Mouse (Mus musculus): Measurements from ENCODE around the gene Tob2. TPM values are rescaled to one million over a fixed set of nuclear protein-coding genes. Genes with fewer than 3 reads are reported as not detected.

The Tob2 gene
- total RNA-seq, 2 experiments from 2014 or later: 26.4 to 37.6 TPM

DNA sequence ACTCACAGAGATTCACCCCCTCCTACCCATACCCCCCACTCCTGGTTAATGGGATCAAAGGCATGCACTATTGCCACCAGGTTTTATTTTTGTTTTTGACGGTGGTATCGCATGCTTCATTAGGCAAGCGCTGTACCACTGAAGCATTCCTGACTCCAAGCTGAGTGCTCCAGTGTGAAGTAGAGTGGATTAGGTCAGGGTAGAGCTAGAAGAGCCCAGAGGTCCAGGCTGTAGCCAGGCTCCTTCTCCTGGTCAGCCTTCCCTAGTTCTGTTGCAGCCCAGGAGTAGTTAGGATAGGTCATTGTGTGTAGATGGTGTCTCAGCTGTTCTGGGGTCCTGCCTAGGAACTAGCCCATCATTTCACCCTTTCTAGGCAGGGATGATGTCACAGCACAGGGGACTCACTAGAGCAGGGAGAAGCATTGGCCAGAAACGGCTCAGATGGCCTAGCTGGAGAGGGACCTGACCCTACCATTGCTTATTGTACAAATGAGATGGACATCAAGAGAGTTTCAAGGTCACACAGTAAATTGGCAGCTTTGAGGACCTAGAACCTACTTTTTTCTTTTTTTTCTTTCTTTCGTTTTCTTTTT is 13.5 kb downstream of the Tob2 start:
- intact Hi-C loops (cut with DNase I): no loop called here
- DNase-seq (ENCODE audit: low spot score in 2 of 2): no peak

DNA sequence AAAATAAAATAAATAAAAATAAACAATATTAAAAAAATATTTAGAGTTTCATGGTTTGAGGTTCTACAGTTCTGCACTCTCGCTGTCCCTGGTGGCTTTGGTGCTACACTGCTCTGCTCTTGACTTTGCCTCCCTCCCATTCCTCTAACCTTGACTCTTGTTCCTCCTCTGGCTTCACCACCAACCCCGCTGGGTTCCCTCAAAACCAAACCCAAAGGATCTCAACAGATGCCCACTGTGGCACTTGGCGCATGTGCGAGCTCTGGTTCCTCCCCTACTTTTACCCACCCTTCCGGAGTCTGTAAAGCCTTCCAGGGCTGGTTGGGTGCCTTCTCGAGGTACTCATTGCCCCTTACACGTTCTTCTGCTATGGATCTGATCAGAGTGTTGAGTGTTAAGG is 16.3 kb downstream of the Tob2 start:
- intact Hi-C loops (cut with DNase I): no loop called here
- DNase-seq (ENCODE audit: low spot score in 2 of 2): no peak

DNA sequence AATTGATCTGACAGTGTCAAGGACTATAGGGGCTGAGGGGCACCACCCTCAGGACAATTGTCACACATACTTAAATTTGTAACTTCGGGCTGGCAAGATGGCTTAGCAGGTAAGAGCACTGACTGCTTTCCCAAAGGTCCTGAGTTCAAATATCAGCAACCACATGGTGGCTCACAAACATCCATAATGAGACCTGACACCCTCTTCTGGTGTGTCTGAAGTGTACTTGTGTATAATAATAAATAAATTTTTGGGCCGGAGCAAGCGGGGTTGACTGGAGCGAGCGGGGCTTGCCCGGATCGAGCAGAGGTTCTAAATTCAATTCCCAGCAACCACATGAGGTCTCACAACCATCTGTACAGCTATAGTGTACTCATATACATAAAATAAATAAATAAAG is 18.3 kb downstream of the Tob2 start:
- no peak for DNase-seq (ENCODE audit: low spot score in 2 of 2)
- intact Hi-C loops (cut with DNase I): no loop called here

DNA sequence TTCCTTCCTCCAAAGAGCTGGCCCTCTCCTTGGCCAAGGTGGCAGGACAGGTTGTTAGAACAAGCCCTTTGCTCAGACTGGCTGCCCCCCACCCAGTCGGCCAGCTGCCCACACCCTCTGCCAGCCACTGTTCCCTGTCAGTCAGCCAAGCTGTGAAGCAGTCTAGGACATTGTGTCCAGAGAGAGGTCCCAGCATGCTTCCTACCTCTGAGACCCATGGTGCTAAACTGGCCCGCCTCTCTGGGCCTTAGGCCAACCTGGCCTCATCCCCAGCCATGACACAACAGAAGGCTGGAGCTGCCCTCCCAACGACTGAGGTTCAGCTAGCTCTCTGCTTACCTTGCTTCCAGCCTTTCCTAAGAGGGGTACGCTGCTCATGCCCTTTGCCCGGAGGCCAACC is 19.0 kb downstream of the Tob2 start:
- DNase-seq (ENCODE audit: low spot score in 2 of 2): peak; percentile 69 to 78
- intact Hi-C loops (cut with DNase I): no loop called here

DNA sequence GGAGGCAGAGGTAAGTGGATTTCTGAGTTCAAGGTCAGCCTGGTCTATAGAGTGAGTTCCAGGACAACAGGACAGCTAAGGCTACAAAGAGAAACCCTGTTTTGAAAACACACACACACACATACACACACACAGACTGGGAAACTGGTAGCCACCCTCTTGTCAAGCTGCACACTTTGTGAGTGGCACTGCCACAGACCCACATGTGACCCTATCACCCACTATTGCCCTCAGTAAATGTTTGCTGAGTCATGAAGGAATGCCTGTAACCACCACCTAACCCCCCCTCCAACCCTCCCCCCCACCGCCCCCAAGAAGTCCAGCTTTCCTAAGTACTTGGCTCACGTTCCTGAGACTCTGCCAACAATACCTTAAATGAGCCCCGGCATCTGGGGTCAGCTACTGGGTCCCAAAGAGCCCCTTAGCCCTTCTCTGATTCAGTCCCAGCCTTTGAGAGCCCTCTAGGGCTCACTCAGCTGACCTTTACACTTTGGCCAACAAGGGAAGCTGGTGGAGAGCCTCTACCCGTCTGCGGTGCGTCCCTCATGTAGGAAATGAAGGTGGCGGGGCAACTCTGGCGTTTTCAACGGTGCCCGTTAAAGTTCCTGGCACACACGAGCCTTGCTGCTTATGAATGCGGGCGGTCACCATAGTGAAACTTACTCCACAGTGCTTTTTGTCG is 19.9 kb downstream of the Tob2 start:
- intact Hi-C loops (cut with DNase I): no loop called here
- DNase-seq (ENCODE audit: low spot score in 2 of 2): no peak

DNA sequence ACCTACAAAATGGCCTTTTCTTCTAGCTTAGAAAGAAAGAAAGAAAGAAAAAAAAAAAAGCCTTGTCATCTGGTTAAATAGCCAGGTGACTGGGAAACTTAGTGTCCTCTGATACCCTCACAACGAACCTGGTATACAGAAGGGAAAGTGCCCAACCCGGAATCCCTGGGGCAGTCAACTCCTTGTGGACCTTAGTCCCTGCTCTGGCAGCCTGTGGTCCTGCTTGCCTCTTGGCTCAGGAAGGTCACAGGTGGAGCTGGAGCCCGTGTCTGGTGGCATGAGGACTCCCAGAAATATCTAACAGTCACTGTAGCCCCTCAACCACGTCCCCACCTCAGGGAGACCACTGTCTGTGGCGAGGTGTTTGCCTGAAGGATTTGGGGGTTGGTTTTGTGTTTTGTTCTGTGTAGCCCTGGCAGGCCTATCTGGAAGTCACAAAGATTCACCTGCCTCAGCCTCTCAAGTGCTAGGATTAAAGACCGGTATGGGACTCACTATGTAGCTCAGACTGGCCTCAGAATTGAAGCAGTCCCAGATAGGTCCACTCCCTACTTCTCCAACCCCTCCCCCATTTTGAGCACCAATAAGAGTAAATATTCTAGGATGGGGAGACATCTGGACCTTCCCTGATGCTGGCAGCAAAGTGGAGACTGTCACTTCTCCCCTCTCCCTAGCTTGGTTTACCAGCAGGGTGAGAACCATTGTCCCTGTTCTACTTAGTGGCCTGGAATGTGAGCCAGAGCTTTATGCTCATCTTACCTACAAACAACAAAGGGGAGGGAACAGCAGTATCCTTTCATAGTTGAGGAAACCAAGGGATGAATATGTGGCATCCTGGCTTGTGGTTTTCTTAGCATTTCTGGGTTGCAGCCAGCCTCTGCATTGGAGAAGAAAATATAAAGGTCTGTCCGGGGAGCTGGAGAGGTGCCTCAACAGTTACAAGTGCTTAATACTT is 21.4 kb downstream of the Tob2 start:
- intact Hi-C loops (cut with DNase I): no loop called here
- DNase-seq (ENCODE audit: low spot score in 2 of 2): no peak

DNA sequence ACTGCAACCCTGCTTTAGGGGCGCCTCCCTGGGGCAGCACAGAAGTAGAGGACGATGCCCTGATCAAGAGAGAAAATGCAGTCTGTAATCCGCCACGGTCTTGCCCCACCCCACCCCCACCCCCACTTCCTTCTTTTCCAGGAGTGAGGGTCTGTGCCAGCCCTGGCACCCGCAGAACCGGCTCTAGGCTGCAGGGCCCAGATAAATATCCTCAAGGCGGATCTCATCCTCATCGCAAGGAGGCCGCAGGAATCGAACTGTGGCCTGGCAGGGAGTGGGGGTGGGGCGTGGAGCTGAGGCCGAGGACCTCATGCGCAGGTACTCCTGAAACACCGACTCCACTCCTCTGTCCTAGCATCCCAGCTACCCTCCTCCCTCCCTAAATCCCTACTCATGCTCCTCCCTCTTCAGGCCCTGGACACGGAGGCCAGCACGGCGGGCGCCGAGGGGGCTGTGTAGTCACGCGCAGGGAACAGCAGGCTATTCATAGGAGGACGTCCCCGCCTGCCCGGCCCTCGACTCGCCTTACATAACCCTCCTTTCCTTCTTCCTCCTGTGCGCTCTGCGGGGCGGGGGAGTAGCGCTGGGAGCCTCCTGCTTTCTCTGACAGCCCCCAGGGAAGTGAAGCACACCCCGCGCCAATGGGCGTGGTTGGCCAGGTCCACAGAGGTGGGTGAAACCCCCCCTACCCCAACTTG is 22.3 kb downstream of the Tob2 start:
- DNase-seq (ENCODE audit: low spot score in 2 of 2): peak; percentile 91 to 92
- intact Hi-C loops (cut with DNase I): no loop called here

DNA sequence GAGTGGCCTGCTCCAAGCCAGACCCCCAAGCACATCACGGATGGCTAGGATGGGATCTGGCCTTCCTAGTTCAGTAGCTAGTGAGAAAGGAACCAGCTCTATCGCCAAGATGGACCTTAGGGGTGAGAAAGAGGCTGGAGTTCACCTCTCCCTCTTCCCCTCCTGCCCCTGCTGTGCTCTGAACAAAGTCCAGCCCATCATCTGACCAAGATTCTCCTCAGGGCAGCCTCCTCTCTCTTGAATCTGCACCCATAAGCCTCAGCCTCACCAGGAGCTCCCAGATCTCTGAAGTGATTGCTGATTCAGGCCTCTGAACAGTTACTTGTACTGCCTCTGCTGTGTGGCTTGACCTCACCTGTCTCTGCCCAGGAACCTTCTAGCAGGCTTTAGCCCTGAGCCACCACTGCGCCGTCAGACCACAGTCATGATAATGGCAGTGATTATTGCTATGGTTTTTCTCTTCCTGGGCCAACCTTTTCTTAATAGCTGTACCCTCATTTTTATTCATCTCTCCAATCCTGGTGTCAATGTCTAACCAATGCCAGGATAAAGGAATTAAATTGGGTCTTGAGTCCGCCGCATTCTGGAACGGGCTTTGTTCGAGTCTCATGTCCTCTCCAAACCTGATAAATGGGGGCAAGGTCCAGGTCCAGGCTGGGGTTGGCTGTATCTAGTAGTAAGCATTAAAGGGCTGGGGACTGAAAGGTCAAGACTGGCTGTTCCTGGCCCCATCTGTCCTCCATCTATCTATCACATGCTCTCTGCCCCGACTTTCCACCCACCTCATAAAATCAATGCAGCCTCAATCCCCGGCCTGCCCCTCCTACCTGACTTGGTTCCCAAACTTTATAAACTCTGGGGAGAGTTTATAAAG is 23.4 kb downstream of the Tob2 start:
- intact Hi-C loops (cut with DNase I): no loop called here

DNA sequence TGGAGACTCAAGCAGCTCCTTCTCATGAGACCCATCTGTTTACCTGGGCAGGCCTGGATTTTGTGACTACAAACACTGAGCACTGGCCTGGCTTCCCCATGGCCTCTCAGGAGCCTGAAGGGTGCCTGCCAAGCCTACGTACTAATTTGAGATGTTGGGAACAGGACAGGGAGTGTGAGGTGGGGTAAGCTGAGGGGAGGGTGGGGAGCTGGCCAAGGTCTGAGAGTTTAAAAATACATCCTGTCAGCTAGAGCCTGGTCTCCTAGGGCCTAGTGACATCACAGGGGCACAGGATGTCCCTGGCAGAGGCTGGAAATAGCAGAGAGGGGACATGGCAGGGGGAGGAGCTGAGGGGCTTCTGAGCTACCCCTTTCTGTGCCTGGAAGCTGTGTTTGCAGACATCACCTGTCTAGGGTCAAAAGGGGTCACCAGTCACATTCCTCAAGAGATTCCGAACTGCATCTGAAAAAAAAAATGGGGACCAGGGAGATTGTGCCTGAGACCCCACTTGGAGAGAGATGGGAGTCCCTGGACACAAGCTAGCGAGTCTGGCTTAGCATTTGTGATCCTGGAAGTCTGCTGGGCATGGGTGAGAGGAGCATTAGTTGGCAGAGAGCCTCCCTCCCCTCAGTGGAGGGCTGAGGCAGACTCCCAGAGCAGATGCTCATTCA is 24.3 kb downstream of the Tob2 start:
- intact Hi-C loops (cut with DNase I): no loop called here
- DNase-seq (ENCODE audit: low spot score in 2 of 2): no peak

More for the DNA sequence above, 23.4 kb downstream of the Tob2 start:
- DNase-seq (ENCODE audit: low spot score in 2 of 2): no peak

DNA sequence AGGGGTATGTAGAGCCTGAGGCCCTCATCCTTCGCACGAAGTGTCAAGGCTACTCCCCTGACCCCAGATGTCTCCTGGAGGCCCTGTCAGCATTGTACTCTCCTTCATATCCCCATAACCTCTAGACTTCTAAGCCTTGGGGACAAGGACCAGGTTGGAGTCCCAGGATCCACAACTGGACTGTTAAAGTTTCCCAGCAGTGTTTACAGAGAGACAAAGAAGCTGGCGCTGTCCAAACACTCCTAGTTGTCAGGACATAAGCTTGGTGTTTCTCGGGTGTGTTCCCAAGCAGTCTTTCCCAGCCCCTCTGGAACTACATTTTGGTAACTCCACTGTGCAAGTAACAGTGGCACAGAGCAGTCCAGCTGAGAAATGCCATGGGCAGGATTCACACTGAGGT is 25.1 kb downstream of the Tob2 start:
- intact Hi-C loops (cut with DNase I): no loop called here
- no peak for DNase-seq (ENCODE audit: low spot score in 2 of 2)

DNA sequence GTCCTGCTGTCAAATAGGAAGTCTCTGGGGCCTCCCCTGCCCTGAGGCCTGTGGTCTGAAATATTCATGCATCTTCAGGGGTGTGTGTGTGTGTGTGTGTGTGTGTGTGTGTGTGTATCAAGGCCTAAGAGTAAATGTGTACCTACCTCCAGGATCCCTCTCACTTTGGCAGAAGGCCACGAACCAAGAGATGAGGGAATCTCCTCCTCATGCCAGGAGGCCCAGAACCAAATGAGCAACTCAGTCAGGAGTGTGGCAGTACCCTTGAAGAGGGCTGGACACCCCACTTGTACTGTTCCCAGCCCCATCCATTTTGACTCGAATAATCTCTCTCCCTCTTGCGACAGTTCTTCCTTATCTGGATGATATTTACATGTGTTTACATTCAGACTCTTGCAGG is 26.4 kb downstream of the Tob2 start:
- intact Hi-C loops (cut with DNase I): no loop called here
- DNase-seq (ENCODE audit: low spot score in 2 of 2): no peak

DNA sequence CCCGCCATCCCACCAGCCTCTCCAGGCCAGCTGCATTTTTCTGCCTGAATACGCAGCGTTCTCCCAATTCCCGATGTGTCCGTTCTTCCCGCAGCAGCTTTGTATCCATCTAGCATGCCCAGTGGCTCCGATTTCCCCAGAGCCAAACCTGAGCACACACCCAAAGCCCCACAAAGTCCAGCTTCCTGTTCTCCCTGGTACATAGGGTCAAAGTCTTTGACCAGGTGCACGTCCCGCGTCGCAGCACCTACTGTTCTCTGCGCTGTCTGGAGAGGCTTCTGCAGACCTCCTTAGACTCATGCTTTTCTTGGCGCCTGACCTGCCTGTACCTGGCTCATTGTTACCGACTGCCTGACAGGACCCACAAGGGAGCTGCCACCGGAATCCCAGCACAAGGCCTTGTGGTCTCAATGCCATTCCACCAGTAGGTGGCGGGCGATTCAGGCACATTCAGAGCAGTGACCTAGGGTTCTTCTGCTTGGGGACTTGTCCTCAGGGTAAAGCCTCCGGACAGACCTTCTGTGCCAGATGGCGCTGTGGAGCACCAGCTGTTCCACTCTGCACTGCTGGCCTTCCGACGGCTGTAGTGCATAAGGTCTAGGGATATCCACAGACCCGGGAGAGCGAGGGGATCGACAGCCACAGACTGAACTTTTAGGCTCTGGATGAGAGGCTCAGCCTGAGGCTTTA is 27.3 kb downstream of the Tob2 start:
- intact Hi-C loops (cut with DNase I): loop anchor here (1.0 to 2.0 kb wide), 2 partner anchors 26 to 74 kb away; no protein-coding TSS in a partner anchor
- peak; percentile 76 to 83 for DNase-seq (ENCODE audit: low spot score in 2 of 2)

DNA sequence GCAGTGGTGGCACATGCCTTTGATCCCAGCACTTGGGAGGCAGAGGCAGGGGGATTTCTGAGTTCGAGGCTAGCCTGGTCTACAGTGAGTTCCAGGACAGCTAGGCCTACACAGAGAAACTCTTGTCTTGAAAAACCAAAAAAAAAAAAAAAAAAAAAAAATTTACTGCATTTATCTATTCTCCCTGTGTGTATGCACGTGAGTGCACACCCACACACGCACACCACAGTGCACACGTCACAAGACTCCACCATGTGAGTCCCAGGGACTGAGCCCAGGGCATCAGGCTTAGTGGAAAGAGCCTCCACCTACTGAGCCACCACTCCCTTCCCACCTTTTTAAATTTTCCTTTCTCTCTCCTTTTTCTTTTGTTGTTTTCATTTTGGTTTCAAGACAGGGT is 28.1 kb downstream of the Tob2 start:
- DNase-seq (ENCODE audit: low spot score in 2 of 2): no peak
- intact Hi-C loops (cut with DNase I): loop anchor here (2.0 kb wide), 1 partner anchor 26 kb away; no protein-coding TSS in a partner anchor

DNA sequence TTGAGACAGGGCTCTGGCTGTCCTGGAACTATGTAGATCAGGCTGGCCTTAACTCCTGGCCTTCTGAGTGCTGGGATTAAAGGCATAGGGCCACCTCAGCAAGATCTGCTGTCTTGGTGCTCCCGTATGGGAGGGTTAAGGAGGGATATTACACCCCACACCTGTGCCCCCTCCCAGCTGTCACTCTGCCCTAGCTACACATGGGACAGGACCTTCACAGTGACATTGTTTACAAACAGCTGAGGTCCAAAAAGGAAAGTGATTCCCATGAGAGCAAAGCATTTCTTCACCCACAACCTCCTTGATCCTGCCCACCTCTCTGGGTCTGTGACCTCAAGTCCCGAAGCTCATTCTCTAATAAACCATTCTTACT is 29.4 kb downstream of the Tob2 start:
- DNase-seq (ENCODE audit: low spot score in 2 of 2): no peak
- intact Hi-C loops (cut with DNase I): no loop called here

DNA sequence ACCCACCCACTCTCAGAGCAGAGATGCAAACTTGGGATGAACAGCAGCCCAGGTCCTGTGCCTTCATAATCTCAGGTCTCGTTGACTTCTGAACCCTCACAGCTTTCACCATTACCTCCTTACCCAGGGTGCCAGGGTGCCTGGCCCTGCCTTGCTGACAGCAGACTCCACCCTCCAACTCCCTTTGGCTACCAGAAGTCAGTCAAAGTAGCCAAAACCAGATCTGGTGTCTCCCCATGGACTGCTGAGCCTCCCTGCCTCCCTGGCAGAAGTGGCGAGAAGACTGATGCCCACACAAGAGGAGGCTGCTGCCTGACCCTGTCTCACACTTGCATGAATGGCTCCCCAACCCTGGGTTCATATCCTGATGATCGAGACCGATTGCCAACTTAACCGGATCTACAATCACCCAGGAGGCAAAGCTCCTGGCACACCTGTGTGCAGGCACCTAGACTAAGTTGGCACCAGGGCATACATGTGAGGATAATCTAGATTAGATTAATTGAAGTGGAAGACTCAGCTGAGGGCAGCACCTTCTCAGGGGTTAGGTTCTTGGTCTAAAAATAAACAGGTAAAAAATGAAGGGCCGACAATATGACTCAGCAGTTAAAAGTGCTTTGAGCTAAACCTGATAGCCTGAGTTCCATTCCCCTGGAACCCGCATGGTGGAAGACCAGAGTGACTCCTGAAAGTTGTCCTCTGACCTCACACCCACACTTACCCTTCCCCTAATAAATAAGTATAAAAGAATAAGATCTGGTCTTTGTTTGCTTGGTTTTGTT is 30.0 kb downstream of the Tob2 start:
- intact Hi-C loops (cut with DNase I): no loop called here

DNA sequence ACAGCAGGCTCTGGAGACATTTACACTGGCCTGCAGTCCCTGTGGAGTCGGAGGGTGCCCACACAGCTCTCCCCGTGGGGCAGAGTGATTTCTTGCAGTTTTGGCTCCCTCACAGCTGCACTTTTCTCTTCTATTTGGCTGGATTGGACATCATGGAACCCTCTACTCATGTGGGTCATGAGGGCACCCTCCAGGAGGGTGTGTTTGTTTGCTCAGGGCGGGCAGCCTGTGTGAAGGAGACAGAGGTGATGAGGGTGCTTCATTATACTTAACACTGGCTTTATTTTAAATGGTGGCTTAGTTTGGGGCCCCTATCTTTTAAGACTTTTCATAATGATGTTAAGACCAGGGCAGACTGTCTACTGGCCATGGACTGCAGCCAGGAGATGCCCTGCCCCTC is 33.8 kb downstream of the Tob2 start:
- no peak for DNase-seq (ENCODE audit: low spot score in 2 of 2)
- intact Hi-C loops (cut with DNase I): no loop called here

More for the DNA sequence above, 30.0 kb downstream of the Tob2 start:
- no peak for DNase-seq (ENCODE audit: low spot score in 2 of 2)

DNA sequence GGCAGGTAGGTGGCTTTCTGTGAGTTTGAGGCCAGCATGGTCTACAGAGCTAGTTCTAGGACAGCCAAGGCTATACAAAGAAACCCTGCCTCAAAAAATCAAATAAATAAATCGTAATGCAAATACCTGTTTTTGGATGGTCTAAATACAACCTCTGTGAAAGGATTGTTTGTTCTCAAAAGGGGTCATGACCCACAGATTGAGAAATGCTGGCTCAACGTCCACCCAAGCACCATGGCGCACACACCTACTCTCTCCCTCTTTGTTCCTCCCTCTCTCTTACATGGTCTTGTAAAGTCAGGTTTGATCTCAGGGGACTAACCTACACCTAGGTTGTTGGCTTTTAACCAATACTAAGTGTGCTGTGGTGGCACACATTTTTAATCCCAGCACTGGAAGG is 36.0 kb downstream of the Tob2 start:
- intact Hi-C loops (cut with DNase I): no loop called here
- no peak for DNase-seq (ENCODE audit: low spot score in 2 of 2)
